Comparison of ENCODE assay signal across 30 mouse cellular contexts in the genomic region with DNA sequence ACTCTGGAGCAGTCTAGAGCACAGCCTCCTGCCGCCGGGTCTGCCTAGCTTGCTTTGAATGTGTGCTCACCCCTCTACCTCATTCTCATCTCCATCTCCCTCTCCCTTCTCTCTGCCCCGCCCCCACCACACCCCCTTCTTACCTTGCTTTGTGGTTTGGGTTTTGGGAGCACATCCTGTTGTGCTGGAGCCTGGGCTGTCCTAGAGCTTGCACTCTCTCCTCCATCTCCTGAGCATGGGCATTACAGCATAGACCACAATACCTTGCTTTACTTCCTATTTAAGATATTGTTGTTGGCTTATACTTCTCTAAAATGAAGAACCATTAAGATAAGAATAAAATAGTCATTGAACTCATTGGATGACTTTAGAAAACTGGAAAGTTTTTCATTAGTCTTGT. TPM values are rescaled to one million over a fixed set of nuclear protein-coding genes. Genes with fewer than 3 reads are reported as not detected.
DNase-seq lines count a peak whose midpoint lies in the region; ATAC-seq and TF ChIP-seq lines count a peak whose summit lies in the region.
"Had no signal": no experiment of that assay in that cellular context is flagged by ENCODE, and none has a peak within 500 bp of the region (broad histone marks: within the 10 kb centered on the region; RNA-seq: fewer than 3 reads in every experiment).

No protein-coding gene starts in this region.

- H3K4me3 ChIP-seq in liver, embryonic 15.5 days (replicated peaks) = no peak overlapping the region
- H3K4me3 ChIP-seq in liver, embryonic 12.5 days = no peak overlapping the region
- no peak overlapping the region for H3K4me3 ChIP-seq in CH12.LX (replicated peaks in 1 of 3; ENCODE audit: low read depth in 2 of 3, low read length in 2 of 3, poor library complexity in 1 of 3)
- peak overlapping the region; percentile 7 for H3K4me3 ChIP-seq in megakaryocyte, embryonic 14.5 days (replicated peaks)
- no peak overlapping the region for H3K4me3 ChIP-seq in midbrain, embryonic 10.5 days
- H3K4me3 ChIP-seq in neural tube, embryonic 15.5 days (replicated peaks) = no peak overlapping the region
- H3K4me3 ChIP-seq: embryonic facial prominence, embryonic 12.5 days; heart, adult 2 months; heart, embryonic 13.5 days; hindbrain, embryonic 10.5 days; hindbrain, embryonic 15.5 days; midbrain, embryonic 13.5 days; stomach, embryonic 15.5 days had no signal

- TF ChIP-seq EP300 in CH12.LX (IDR thresholded peaks at IDR 0.05; ENCODE audit: low read length) = no peak

- DNase-seq in CH12.LX (ENCODE audit: extremely low read depth) = peak; percentile 44
- no peak for DNase-seq in midbrain, embryonic 10.5 days (ENCODE audit: low spot score)
- DNase-seq: adrenal gland, postnatal 10 days; cerebellum, adult 11 months; cerebellum, adult 9-10 months; cerebellum, postnatal 36 days; embryo, embryonic 11 days; gastrocnemius, postnatal 25 days; heart, adult 2 months; heart, postnatal 10 days; kidney, adult 2 months; lung, embryonic 14.5 days; lung, postnatal 14 days; retina, postnatal 1 day; right cerebral cortex, postnatal 14 days; thymus, adult 18-20 months had no signal

- 0 out of 2 replicates have a peak overlapping the region, but pooled peaks have one; percentile 29 for H3K27ac ChIP-seq in liver, embryonic 15.5 days (replicated peaks)
- H3K27ac ChIP-seq in liver, embryonic 12.5 days = no peak overlapping the region
- 0 out of 2 replicates have a peak overlapping the region, but pooled peaks have one; percentile 8 for H3K27ac ChIP-seq in CH12.LX (ENCODE audit: insufficient read depth, low read depth)
- H3K27ac ChIP-seq in midbrain, embryonic 10.5 days (replicated peaks) = no peak overlapping the region
- H3K27ac ChIP-seq in neural tube, embryonic 15.5 days (replicated peaks) = no peak overlapping the region
- H3K27ac ChIP-seq: embryonic facial prominence, embryonic 12.5 days; heart, adult 2 months; heart, embryonic 13.5 days; hindbrain, embryonic 10.5 days; hindbrain, embryonic 15.5 days; kidney, postnatal 0 days; midbrain, embryonic 13.5 days; stomach, embryonic 15.5 days had no signal

- no peak for TF ChIP-seq POLR2A in CH12.LX (IDR thresholded peaks at IDR 0.05; ENCODE audit: low read depth, low read length)

- ATAC-seq in liver, embryonic 15.5 days (ENCODE audit: insufficient read depth) = no peak
- no peak for ATAC-seq in liver, embryonic 12.5 days
- peak; percentile 45 for ATAC-seq in common myeloid progenitor, adult 5-6 weeks (replicated peaks; ENCODE audit: low read depth, poor library complexity, severe bottlenecking)
- no peak for ATAC-seq in neural tube, embryonic 15.5 days (ENCODE audit: low FRiP score)
- ATAC-seq: CD4-positive, CD25-positive, alpha-beta regulatory T cell, adult 4 months; forebrain, embryonic 14.5 days; midbrain, embryonic 13.5 days had no signal

- H3K9me3 ChIP-seq in liver, embryonic 15.5 days (replicated peaks) = no peaks in the 10 kb centered on the region
- H3K9me3 ChIP-seq in liver, embryonic 12.5 days (replicated peaks) = no peaks in the 10 kb centered on the region
- H3K9me3 ChIP-seq in CH12.LX (replicated peaks; ENCODE audit: low read length) = no peaks in the 10 kb centered on the region
- H3K9me3 ChIP-seq in megakaryocyte, embryonic 14.5 days = no peaks in the 10 kb centered on the region
- no peaks in the 10 kb centered on the region for H3K9me3 ChIP-seq in midbrain, embryonic 10.5 days (replicated peaks)
- H3K9me3 ChIP-seq in neural tube, embryonic 15.5 days (replicated peaks) = no peaks in the 10 kb centered on the region
- H3K9me3 ChIP-seq: embryonic facial prominence, embryonic 12.5 days; heart, embryonic 13.5 days; hindbrain, embryonic 10.5 days; hindbrain, embryonic 15.5 days; midbrain, embryonic 13.5 days; stomach, embryonic 15.5 days had no signal

- H3K27me3 ChIP-seq in liver, embryonic 15.5 days = no peaks in the 10 kb centered on the region
- H3K27me3 ChIP-seq in liver, embryonic 12.5 days (replicated peaks) = no peaks in the 10 kb centered on the region
- H3K27me3 ChIP-seq in CH12.LX (replicated peaks) = no peaks in the 10 kb centered on the region
- no peaks in the 10 kb centered on the region for H3K27me3 ChIP-seq in megakaryocyte, embryonic 14.5 days (replicated peaks)
- no peaks in the 10 kb centered on the region for H3K27me3 ChIP-seq in midbrain, embryonic 10.5 days (ENCODE audit: low read depth, poor library complexity, severe bottlenecking)
- no peaks in the 10 kb centered on the region for H3K27me3 ChIP-seq in neural tube, embryonic 15.5 days (replicated peaks)
- H3K27me3 ChIP-seq: embryonic facial prominence, embryonic 12.5 days; heart, embryonic 13.5 days; hindbrain, embryonic 15.5 days; midbrain, embryonic 13.5 days; stomach, embryonic 15.5 days had no signal

- peaks cover 100% of the 10 kb centered on the region for H3K36me3 ChIP-seq in liver, embryonic 15.5 days (replicated peaks)
- H3K36me3 ChIP-seq in liver, embryonic 12.5 days = peaks cover 100% of the 10 kb centered on the region
- peaks cover 74 to 100% of the 10 kb centered on the region in 2 experiments for H3K36me3 ChIP-seq in CH12.LX (replicated peaks in 1 of 2; ENCODE audit: control insufficient read depth in 1 of 2, insufficient read depth in 1 of 2, low read length in 1 of 2)
- peaks cover 100% of the 10 kb centered on the region for H3K36me3 ChIP-seq in megakaryocyte, embryonic 14.5 days (replicated peaks; ENCODE audit: low read length)
- peaks cover 97% of the 10 kb centered on the region for H3K36me3 ChIP-seq in midbrain, embryonic 10.5 days
- H3K36me3 ChIP-seq in neural tube, embryonic 15.5 days = peaks cover 62% of the 10 kb centered on the region

- no peak overlapping the region for H3K4me2 ChIP-seq in liver, embryonic 15.5 days
- H3K4me2 ChIP-seq in liver, embryonic 12.5 days = no peak overlapping the region
- no peak overlapping the region for H3K4me2 ChIP-seq in CH12.LX (ENCODE audit: insufficient read depth, low read depth, poor library complexity, severe bottlenecking)
- H3K4me2 ChIP-seq in neural tube, embryonic 15.5 days = no peak overlapping the region
- H3K4me2 ChIP-seq: embryonic facial prominence, embryonic 12.5 days; heart, embryonic 13.5 days; hindbrain, embryonic 15.5 days; lung, embryonic 14.5 days; midbrain, embryonic 13.5 days; stomach, embryonic 15.5 days had no signal

- in situ Hi-C loops in CH12.LX (cut with MboI; ENCODE audit: low pct_ligation_motif_present, low pct_unique_long_range_greater_than_20kb, low sequenced_read_pairs) = loop anchor here (10.0 to 25.0 kb wide), 3 partner anchors 85 to 1303 kb away; no protein-coding TSS in a partner anchor

- peaks cover 18% of the 10 kb centered on the region for H3K4me1 ChIP-seq in liver, embryonic 15.5 days (replicated peaks)
- H3K4me1 ChIP-seq in liver, embryonic 12.5 days = no peaks in the 10 kb centered on the region
- peaks cover 0 to 49% of the 10 kb centered on the region in 2 experiments; a peak in 3 of 4 replicates for H3K4me1 ChIP-seq in CH12.LX (ENCODE audit: control insufficient read depth in 1 of 2, insufficient read depth in 2 of 2)
- peaks cover 59% of the 10 kb centered on the region for H3K4me1 ChIP-seq in megakaryocyte, embryonic 14.5 days
- H3K4me1 ChIP-seq in midbrain, embryonic 10.5 days = peaks cover 7% of the 10 kb centered on the region
- H3K4me1 ChIP-seq in neural tube, embryonic 15.5 days = peaks cover 7% of the 10 kb centered on the region; the same call in 1 of the 2 replicates
- H3K4me1 ChIP-seq: embryonic facial prominence, embryonic 12.5 days; stomach, embryonic 15.5 days had no signal

- no peak overlapping the region for H3K9ac ChIP-seq in liver, embryonic 15.5 days
- no peak overlapping the region for H3K9ac ChIP-seq in liver, embryonic 12.5 days
- H3K9ac ChIP-seq in CH12.LX (ENCODE audit: insufficient read depth, low read depth) = no peak overlapping the region
- no peak overlapping the region for H3K9ac ChIP-seq in neural tube, embryonic 15.5 days (replicated peaks)
- H3K9ac ChIP-seq: embryonic facial prominence, embryonic 12.5 days; heart, embryonic 13.5 days; hindbrain, embryonic 15.5 days; lung, embryonic 14.5 days; midbrain, embryonic 13.5 days; stomach, embryonic 15.5 days had no signal

- no peak for TF ChIP-seq CTCF in CH12.LX (conservative IDR thresholded peaks at IDR 0.05 in 1 of 2, IDR thresholded peaks at IDR 0.05 in 1 of 2; ENCODE audit: low read depth in 2 of 2, low read length in 2 of 2)

- no peak for TF ChIP-seq RAD21 in CH12.LX (IDR thresholded peaks at IDR 0.05; ENCODE audit: low read depth, low read length)

- H3K79me2 ChIP-seq in CH12.LX (replicated peaks; ENCODE audit: control insufficient read depth, extremely low read depth, insufficient read depth, poor library complexity, severe bottlenecking) = no peaks in the 10 kb centered on the region

- dilution Hi-C loops in CH12.LX (cut with MboI; ENCODE audit: extremely low pct_ligation_motif_present, extremely low pct_unique_long_range_greater_than_20kb, low sequenced_read_pairs) = no loop called here

- 61% methylated on average over 3 of the region's 3 CpGs for WGBS in liver, embryonic 15.5 days (ENCODE audit: insufficient replicate concordance)
- 77% methylated on average over 3 of the region's 3 CpGs for WGBS in liver, embryonic 12.5 days (ENCODE audit: insufficient replicate concordance)
- 86% methylated on average over 3 of the region's 3 CpGs for WGBS in midbrain, embryonic 10.5 days
- WGBS in neural tube, embryonic 15.5 days = 86% methylated on average over 3 of the region's 3 CpGs

RNA-seq across cellular contexts. Expression of gene Clint1, which starts 38.1 kb away (rescaled TPM):
- 53.8 and 62.1 TPM in 2 replicates for polyA plus RNA-seq in liver, embryonic 15.5 days (2015; fragmentation: Nextera tagmentation; extraction: Ambion mirVana)
- 109 and 111 TPM in 2 replicates for polyA plus RNA-seq in liver, embryonic 12.5 days (2016; fragmentation: Nextera tagmentation; extraction: Ambion mirVana)
- 54.1 and 60.5 TPM in 2 replicates for total RNA-seq in CH12.LX (2012; rRNA removed)
- total RNA-seq in CH12.LX (2014; rRNA removed) = 98.5 and 104 TPM in 2 replicates
- polyA plus RNA-seq in CH12.LX (2012; ENCODE audit: insufficient read length, low read depth) = 137 and 143 TPM in 2 replicates
- total RNA-seq in common myeloid progenitor, adult 5-6 weeks (2017) = 157 and 188 TPM in 2 replicates
- polyA plus RNA-seq in megakaryocyte, embryonic 14.5 days (2012; ENCODE audit: insufficient read depth, low replicate concordance) = 38.7 and 59.4 TPM in 2 replicates
- 57.8 and 60.3 TPM in 2 replicates for polyA plus RNA-seq in midbrain, embryonic 10.5 days (2016; fragmentation: Nextera tagmentation; extraction: Ambion mirVana)
- polyA plus RNA-seq in neural tube, embryonic 15.5 days (2015; fragmentation: Nextera tagmentation; extraction: Ambion mirVana) = 41.5 and 48.7 TPM in 2 replicates

RNA-seq across cellular contexts. Expression of gene Lsm11, which starts 54.8 kb away (rescaled TPM):
- polyA plus RNA-seq in liver, embryonic 15.5 days (2015; fragmentation: Nextera tagmentation; extraction: Ambion mirVana) = 2.3 and 2.5 TPM in 2 replicates
- polyA plus RNA-seq in liver, embryonic 12.5 days (2016; fragmentation: Nextera tagmentation; extraction: Ambion mirVana) = 6.4 and 6.6 TPM in 2 replicates
- total RNA-seq in CH12.LX (2012; rRNA removed) = 12.8 and 13.1 TPM in 2 replicates
- 8.9 and 9.0 TPM in 2 replicates for total RNA-seq in CH12.LX (2014; rRNA removed)
- polyA plus RNA-seq in CH12.LX (2012; ENCODE audit: insufficient read length, low read depth) = 10.1 and 11.0 TPM in 2 replicates
- 3.2 and 4.1 TPM in 2 replicates for total RNA-seq in common myeloid progenitor, adult 5-6 weeks (2017)
- polyA plus RNA-seq in megakaryocyte, embryonic 14.5 days (2012; ENCODE audit: insufficient read depth, low replicate concordance) = 16.9 and 61.8 TPM in 2 replicates
- 7.3 and 9.1 TPM in 2 replicates for polyA plus RNA-seq in midbrain, embryonic 10.5 days (2016; fragmentation: Nextera tagmentation; extraction: Ambion mirVana)
- 22.5 and 24.5 TPM in 2 replicates for polyA plus RNA-seq in neural tube, embryonic 15.5 days (2015; fragmentation: Nextera tagmentation; extraction: Ambion mirVana)

Comparison
In these comparisons a context has a peak if more than half of its experiments do, and no peak if none do; other contexts are left out.
1. H3K27ac ChIP-seq: peak in liver, embryonic 15.5 days (single experiment) and CH12.LX (single experiment); none in liver, embryonic 12.5 days (single experiment), midbrain, embryonic 10.5 days (single experiment) and neural tube, embryonic 15.5 days (single experiment).